Mouse (Mus musculus) neural tube, embryonic 12.5 days (tissue): Measurements from ENCODE around the gene Adamts14. TPM values are rescaled to one million over a fixed set of nuclear protein-coding genes. Genes with fewer than 3 reads are reported as not detected.
A peak's percentile ranks its signal among the peaks of the same experiment; 100 is the strongest.

Source experiments
- ATAC-seq: fragments of 200-750 bp; cut with Nextera tagmentation; 2 replicates; pipeline ENCODE4 v1.8.0; 2017; ENCODE audit warnings: low read depth, mild to moderate bottlenecking, moderate TSS enrichment, moderate library complexity; ENCODE audit not compliant: low FRiP score
- H3K27ac ChIP-seq: fragments of 300-500 bp; sonication (generic); 2 replicates; pipeline ENCODE4 v1.5.1; 2016
- H3K27me3 ChIP-seq: fragments of 300-500 bp; sonication (generic); replicated peaks from 2 replicates; pipeline ENCODE4 v1.6.1; 2016; ENCODE audit warnings: mild to moderate bottlenecking
- H3K36me3 ChIP-seq: fragments of 300-500 bp; sonication (generic); 2 replicates; pipeline ENCODE4 v1.6.1; 2016; ENCODE audit warnings: mild to moderate bottlenecking
- H3K4me1 ChIP-seq: fragments of 300-500 bp; sonication (generic); 2 replicates; pipeline ENCODE4 v1.6.1; 2016
- H3K4me2 ChIP-seq: fragments of 300-500 bp; sonication (generic); replicated peaks from 2 replicates; pipeline ENCODE4 v1.6.1; 2016; ENCODE audit warnings: mild to moderate bottlenecking
- H3K4me3 ChIP-seq: fragments of 300-500 bp; sonication (generic); 2 replicates; pipeline ENCODE4 v1.5.1; 2016
- H3K9ac ChIP-seq: fragments of 300-500 bp; sonication (generic); 2 replicates; pipeline ENCODE4 v1.6.1; 2016; ENCODE audit warnings: mild to moderate bottlenecking
- H3K9me3 ChIP-seq: fragments of 300-500 bp; sonication (generic); 2 replicates; pipeline ENCODE4 v1.6.1; 2016; ENCODE audit warnings: mild to moderate bottlenecking
- WGBS: fragments of 180-500 bp; shearing (Covaris S2); methylation state at CpG from one replicate; pipeline ENCODE4 v1.1.7; 2016; 5-methylcytosine and 5-hydroxymethylcytosine counted together
- polyA plus RNA-seq: library from polyadenylated mRNA; unstranded; fragments of >200 nt; fragmentation: Nextera tagmentation; extraction: Ambion mirVana; gene quantifications from 2 replicates; pipeline ENCODE4 v1.2.1, GENCODE M21; 2016

The Adamts14 gene
- polyA plus RNA-seq, 1 experiment from 2014 or later: 0.46 TPM

DNA sequence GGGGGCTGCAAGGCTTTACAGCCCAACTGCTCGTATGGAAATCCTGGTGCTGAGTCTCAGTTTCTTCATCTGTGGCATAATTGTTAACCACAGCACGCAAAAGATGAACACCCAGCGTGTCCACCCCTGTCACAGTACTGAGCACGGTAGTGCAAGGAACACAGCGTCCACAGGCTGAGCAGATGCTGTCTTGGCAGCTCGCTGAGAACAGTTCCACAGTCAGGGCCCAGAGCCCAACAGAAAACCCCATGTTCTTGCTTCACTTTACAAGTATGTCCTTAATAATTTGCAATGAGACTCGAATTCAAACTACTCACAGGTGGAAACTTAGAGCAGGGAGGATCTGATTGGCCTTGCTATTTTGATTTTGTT is 592 bp upstream of the Adamts14 start:
- 52% methylated on average over 7 of the region's 7 CpGs for WGBS
- ATAC-seq: 0 out of 2 replicates have a peak, but pooled peaks have one; percentile 17

DNA sequence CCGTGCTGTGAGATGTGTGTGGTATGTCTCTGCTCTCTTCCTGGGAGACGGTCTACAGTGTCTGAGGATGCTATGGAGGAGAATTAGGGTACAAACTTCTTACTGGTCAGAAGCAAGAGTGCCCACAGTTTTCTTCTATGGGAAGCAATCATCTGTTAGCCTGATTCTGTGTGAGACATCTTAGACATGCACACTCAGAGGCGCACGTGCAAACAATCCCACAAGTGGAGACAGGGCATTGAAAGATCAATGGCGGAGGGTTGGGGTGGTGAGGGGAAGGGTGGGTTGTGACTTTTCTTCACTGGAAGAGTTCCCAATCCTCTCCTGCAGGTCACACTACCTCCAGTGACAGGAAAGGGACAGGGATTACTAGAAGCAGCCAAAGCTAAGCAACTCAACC is 607 bp downstream of the Adamts14 start:
- Histone ChIP-seq H3K4me1 (peaks cover 12% of the 10 kb centered on the region; the same call in 1 of the 2 replicates), H3K4me2 (peak overlapping the region; percentile 95), H3K9me3 (no peaks in the 10 kb centered on the region), H3K4me3 (peak overlapping the region; percentile 58), H3K27ac (no peak overlapping the region), H3K36me3 (no peaks in the 10 kb centered on the region), H3K9ac (peak overlapping the region; percentile 70), H3K27me3 (peaks cover 24% of the 10 kb centered on the region)
- WGBS: 45% methylated on average over 5 of the region's 5 CpGs
- no peak for ATAC-seq

More for the DNA sequence above, 592 bp upstream of the Adamts14 start:
- Histone ChIP-seq H3K4me1 (peaks cover 12% of the 10 kb centered on the region; the same call in 1 of the 2 replicates), H3K27ac (no peak overlapping the region), H3K4me3 (peak overlapping the region; percentile 58), H3K27me3 (peaks cover 24% of the 10 kb centered on the region), H3K9ac (no peak overlapping the region), H3K4me2 (peak overlapping the region; percentile 95), H3K9me3 (no peaks in the 10 kb centered on the region), H3K36me3 (no peaks in the 10 kb centered on the region)

DNA sequence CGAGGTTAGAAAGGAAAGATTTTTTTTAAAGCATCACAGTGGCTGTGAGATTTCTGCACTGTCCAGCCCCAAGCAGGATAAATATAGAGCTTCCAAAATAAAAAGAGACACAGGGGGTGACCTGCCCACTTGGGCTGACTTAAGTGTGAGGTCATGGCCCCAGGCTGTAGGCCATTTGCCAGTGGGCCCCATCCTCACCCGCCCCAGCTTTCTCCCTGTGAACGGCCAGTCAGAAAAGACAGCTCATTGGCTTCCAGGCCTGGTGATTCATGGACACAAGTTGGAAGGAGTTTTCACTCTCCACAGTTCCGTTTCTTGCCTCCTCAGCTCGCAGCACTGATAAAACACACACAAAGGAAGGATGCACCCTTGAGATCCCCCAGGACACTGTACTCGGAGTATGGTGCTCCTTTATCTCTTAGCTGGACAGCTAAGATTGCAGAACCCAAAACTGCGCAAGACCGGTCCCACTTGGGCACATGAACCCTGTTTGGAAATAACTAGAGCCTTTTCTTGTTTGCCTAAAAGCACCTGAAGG is 1.1 kb downstream of the Adamts14 start:
- Histone ChIP-seq H3K27me3 (peaks cover 24% of the 10 kb centered on the region), H3K9me3 (no peaks in the 10 kb centered on the region), H3K4me2 (peak overlapping the region; percentile 95; the same call in 1 of the 2 replicates), H3K9ac (no peak overlapping the region), H3K36me3 (no peaks in the 10 kb centered on the region), H3K27ac (no peak overlapping the region), H3K4me1 (peaks cover 12% of the 10 kb centered on the region; the same call in 1 of the 2 replicates), H3K4me3 (no peak overlapping the region)
- 49% methylated on average over 8 of the region's 8 CpGs for WGBS
- no peak for ATAC-seq

DNA sequence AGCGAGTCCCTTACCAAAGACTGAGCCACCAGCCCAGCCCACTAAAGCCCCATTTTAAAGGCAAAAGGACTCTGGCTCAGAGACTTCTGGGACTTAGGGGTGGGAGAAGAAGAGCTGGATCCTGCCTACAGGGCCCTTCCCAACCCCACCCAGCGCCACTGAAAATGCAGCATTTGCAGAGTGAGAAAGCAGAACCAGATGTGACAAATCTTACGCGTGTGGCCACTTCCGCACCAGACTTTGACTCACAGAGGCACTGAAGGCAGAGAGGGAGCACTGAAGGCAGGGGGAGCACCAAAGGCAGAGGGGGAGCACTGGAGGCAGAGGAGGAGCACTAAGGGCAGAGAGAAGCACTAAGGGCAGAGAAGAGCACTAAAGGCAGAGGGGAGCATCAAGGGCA is 5.9 kb downstream of the Adamts14 start:
- 86% methylated on average over 5 of the region's 5 CpGs for WGBS

DNA sequence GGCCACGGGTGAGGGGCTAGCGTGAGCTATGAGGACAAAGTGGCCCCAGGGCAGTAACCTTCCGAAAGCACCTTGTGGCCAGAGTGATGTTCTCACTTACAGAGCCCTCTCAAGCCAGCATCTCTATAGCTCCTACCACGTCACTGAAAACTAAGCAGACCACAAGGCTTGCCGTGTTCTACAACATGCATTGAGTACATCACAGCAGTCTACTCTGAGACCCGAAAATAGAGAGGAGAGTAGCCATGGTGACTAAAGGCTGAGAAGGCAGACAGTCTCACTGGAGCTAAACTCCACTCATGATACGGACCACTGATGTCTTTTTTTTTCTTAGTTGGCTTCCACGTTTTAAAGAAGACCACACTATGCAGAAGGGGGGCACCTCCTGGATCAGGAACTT is 9.6 kb downstream of the Adamts14 start:
- Histone ChIP-seq H3K9ac (no peak overlapping the region), H3K4me3 (no peak overlapping the region), H3K27me3 (no peaks in the 10 kb centered on the region), H3K4me1 (no peaks in the 10 kb centered on the region), H3K36me3 (no peaks in the 10 kb centered on the region), H3K9me3 (no peaks in the 10 kb centered on the region), H3K4me2 (no peak overlapping the region), H3K27ac (no peak overlapping the region)
- 87% methylated on average over 8 of the region's 8 CpGs for WGBS
- ATAC-seq: no peak

More for the DNA sequence above, 5.9 kb downstream of the Adamts14 start:
- no peaks in the 10 kb centered on the region for H3K36me3 ChIP-seq
- no peak overlapping the region for H3K9ac ChIP-seq
- no peaks in the 10 kb centered on the region for H3K9me3 ChIP-seq
- peaks cover 4% of the 10 kb centered on the region for H3K27me3 ChIP-seq
- no peak for ATAC-seq
- no peak overlapping the region for H3K27ac ChIP-seq
- H3K4me1 ChIP-seq: no peaks in the 10 kb centered on the region
- no peak overlapping the region for H3K4me3 ChIP-seq
- H3K4me2 ChIP-seq: no peak overlapping the region

DNA sequence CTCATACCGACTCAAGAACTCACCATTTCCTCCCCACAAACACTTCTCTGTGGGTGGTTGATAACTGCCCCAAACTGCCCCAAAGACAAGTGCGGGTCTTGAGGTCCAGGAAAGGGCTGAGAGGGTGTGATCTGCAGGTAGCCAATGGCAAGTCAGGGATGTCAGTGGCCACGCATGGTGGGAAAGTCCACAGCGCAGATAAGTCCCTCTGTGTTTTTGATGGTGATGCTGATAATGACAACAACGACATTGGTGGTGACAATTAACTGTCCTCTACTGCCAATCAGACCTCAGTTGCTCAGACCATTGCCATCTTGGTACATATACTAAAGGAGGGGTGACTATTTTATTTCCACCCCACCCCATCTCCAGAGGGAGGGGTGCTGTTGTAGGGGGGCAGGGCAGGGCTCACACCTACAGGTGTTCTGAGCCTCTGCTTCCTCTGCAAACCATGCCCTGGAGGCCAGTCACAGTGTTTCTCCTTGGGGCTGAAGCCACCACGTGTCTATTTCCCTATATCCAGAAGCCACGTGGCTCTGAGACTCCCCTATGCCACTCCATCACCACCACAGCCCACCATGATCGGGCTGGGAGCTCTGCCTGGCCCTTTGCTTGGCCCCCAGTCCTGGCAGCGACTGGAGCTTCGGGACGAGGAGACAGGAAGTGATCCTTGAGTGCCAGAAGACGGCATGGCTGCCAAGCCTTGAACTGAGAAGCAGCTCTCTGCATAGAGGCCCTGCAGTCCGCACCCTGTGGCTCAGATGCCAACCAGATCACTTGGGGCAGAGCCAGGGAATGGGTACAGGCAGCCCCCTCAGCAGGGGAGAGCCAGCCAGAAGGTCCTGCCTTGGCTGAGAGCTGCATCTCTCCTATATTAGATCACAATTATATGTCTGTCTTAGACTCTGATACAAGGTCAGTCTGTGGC is 11.7 kb downstream of the Adamts14 start:
- Histone ChIP-seq H3K9me3 (peaks cover 5% of the 10 kb centered on the region; the same call in 1 of the 2 replicates), H3K36me3 (no peaks in the 10 kb centered on the region), H3K27ac (no peak overlapping the region), H3K27me3 (no peaks in the 10 kb centered on the region), H3K4me3 (no peak overlapping the region), H3K4me2 (no peak overlapping the region), H3K9ac (no peak overlapping the region), H3K4me1 (no peaks in the 10 kb centered on the region)
- ATAC-seq: no peak
- 78% methylated on average over 13 of the region's 13 CpGs for WGBS

DNA sequence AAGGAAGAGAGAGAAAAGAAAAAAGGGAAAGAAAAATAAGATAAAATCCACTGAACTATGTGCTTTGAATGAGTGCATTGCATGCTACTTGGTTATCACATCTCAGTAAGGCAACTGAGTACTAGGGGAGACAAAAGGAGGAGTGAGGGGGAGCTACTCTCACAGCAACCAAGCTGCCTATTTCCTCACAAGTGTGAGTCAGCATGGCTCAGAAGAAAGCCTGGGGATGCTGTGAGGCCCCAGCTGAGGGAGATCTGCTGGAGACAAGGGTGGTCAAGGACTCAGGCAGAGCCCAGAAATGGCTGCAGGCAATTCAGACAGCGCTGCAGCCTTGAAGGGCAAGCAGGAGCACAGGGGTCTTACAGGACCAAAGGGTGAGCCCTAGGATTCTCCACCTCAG is 15.1 kb downstream of the Adamts14 start:
- no peaks in the 10 kb centered on the region for H3K27me3 ChIP-seq
- WGBS: 82% methylated on average over 1 of the region's 1 CpGs
- ATAC-seq: no peak
- H3K9me3 ChIP-seq: peaks cover 5% of the 10 kb centered on the region; the same call in 1 of the 2 replicates
- no peak overlapping the region for H3K9ac ChIP-seq
- H3K4me1 ChIP-seq: no peaks in the 10 kb centered on the region
- no peak overlapping the region for H3K27ac ChIP-seq
- no peaks in the 10 kb centered on the region for H3K36me3 ChIP-seq
- H3K4me3 ChIP-seq: no peak overlapping the region
- H3K4me2 ChIP-seq: no peak overlapping the region

DNA sequence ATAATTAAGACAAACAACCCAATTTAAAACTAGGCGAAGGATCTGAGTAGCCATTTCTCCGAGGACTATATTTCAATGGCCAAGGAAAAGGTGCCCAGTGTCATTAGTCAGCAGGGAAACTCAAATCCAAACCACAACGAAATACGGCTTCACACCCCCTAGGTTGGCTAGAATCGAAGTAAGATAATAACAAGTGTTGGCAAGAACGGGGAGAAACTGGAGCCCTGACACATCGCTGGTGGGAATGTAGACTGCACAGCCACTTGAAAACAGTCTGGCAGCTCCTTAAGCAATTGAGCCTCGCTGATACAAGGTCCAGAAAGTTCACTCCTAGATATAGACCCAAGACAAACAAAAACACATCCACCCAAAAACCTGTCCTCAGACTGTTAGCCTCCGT is 16.6 kb downstream of the Adamts14 start:
- H3K9ac ChIP-seq: no peak overlapping the region
- no peaks in the 10 kb centered on the region for H3K27me3 ChIP-seq
- no peak for ATAC-seq
- no peaks in the 10 kb centered on the region for H3K36me3 ChIP-seq
- no peak overlapping the region for H3K27ac ChIP-seq
- no peak overlapping the region for H3K4me3 ChIP-seq
- H3K4me1 ChIP-seq: no peaks in the 10 kb centered on the region
- no peak overlapping the region for H3K4me2 ChIP-seq
- peaks cover 5% of the 10 kb centered on the region; the same call in 1 of the 2 replicates for H3K9me3 ChIP-seq
- WGBS: 92% methylated on average over 9 of the region's 9 CpGs

DNA sequence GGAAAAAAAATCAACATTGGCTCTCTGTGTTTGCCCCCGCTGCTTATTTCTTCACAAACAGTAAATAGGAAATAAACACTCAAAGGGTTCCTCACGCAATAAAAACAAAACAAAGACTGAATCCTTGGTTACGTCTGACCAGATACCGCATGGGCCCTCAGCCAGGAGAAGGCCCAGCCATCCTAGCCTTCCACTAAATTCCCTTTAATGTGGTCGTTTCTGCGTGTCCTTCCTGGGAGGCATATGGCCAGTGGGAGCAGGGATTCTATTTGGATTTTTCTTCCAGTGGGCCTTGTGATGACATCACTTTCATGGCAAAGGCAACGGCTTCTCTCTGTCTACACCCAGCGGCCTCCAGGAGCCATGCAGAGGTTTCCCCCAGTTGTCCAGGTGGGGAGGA is 18.0 kb downstream of the Adamts14 start:
- H3K4me2 ChIP-seq: no peak overlapping the region
- H3K4me1 ChIP-seq: no peaks in the 10 kb centered on the region
- no peak overlapping the region for H3K4me3 ChIP-seq
- no peak overlapping the region for H3K9ac ChIP-seq
- no peak for ATAC-seq
- 84% methylated on average over 8 of the region's 8 CpGs for WGBS
- no peaks in the 10 kb centered on the region for H3K36me3 ChIP-seq
- no peak overlapping the region for H3K27ac ChIP-seq
- peaks cover 5% of the 10 kb centered on the region; the same call in 1 of the 2 replicates for H3K9me3 ChIP-seq
- no peaks in the 10 kb centered on the region for H3K27me3 ChIP-seq

DNA sequence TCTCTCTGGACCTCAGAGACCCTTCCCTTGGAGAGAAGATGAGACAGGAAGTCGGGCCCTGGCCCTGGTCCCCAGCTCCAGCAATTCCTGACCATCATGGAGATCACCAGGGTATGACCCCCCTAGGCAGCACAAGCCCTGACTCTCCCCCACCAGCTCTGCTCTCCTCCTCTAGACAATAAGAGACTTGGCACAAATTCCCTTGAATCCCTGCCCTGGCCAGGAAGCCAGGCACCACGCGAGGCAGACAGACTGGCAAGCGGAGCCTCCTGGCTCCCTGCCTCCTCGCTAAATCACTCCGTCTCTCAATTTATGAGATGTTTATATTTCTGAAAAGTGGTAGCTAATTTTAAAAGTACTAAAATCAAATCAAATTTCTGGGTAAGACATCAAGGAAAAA is 18.5 kb downstream of the Adamts14 start:
- Histone ChIP-seq H3K4me1 (peaks cover 2% of the 10 kb centered on the region; the same call in 1 of the 2 replicates), H3K9me3 (peaks cover 5% of the 10 kb centered on the region; the same call in 1 of the 2 replicates), H3K27me3 (no peaks in the 10 kb centered on the region), H3K36me3 (no peaks in the 10 kb centered on the region), H3K9ac (no peak overlapping the region), H3K4me3 (no peak overlapping the region), H3K27ac (no peak overlapping the region), H3K4me2 (no peak overlapping the region)
- 86% methylated on average over 6 of the region's 6 CpGs for WGBS
- no peak for ATAC-seq

DNA sequence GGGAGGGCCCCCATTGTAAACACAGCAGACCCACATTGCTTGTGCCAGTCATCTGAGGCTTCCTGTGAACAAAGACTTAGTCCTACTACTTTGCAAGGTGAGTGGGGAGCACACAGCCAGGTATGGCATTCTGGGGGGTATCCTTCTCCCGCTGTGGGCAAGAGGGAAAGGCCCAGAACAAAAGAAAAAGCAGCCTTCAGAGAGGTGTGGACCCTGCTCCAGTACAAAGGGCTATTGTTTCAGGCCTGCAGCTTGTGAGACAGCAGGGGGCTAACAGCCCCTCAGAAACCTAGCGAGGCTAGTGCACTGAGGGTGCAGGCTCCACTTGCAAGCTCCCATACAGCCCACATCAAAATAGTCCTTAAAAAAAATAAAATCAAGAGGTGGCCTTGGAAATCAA is 23.3 kb downstream of the Adamts14 start:
- peaks cover 7% of the 10 kb centered on the region; the same call in 1 of the 2 replicates for H3K4me1 ChIP-seq
- no peak overlapping the region for H3K9ac ChIP-seq
- WGBS: 7% methylated on average over 2 of the region's 2 CpGs
- no peaks in the 10 kb centered on the region for H3K36me3 ChIP-seq
- H3K27me3 ChIP-seq: no peaks in the 10 kb centered on the region
- H3K4me2 ChIP-seq: no peak overlapping the region
- H3K27ac ChIP-seq: no peak overlapping the region
- ATAC-seq: no peak
- H3K9me3 ChIP-seq: no peaks in the 10 kb centered on the region
- H3K4me3 ChIP-seq: no peak overlapping the region

DNA sequence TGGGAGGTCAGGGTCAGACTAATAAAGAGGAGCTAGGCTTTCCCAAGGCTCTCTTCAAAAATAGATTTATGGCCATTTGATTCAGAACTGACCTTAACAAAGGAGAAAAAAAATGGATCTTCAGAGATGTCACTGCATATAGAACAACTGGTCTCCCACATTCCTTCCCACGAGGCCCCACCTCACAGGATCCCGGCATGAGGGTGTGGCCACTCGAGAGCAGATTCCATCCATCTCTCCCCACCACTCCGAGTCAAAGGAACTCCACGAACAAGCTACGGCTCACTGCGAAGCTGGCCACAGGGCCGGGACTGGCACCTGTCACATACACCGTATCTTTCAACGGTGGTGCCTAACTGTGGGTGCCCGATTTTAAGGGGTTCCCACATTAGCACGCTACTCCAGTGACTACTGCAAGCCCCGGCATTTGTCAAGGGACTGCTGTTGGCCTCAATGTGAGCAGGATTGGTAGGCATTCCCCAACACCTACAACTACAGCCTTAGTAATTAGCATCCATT is 24.6 kb downstream of the Adamts14 start:
- H3K36me3 ChIP-seq: no peaks in the 10 kb centered on the region
- H3K9me3 ChIP-seq: no peaks in the 10 kb centered on the region
- H3K4me3 ChIP-seq: no peak overlapping the region
- no peak overlapping the region for H3K9ac ChIP-seq
- ATAC-seq: no peak
- no peaks in the 10 kb centered on the region for H3K27me3 ChIP-seq
- no peak overlapping the region for H3K4me2 ChIP-seq
- WGBS: 69% methylated on average over 13 of the region's 13 CpGs
- H3K4me1 ChIP-seq: peaks cover 7% of the 10 kb centered on the region; the same call in 1 of the 2 replicates
- H3K27ac ChIP-seq: no peak overlapping the region
